Mouse (Mus musculus): ENCODE results near the gene Pfdn5.

The Pfdn5 gene

GRCm38 (mm10) chr15:102326022-102326576 is at the start of gene Pfdn5:
Gene Pfdn5, plus strand, starts transcription at chr15:102326116.
- peak; percentile 88 for DNase-seq (ENCODE audit: low read depth, low spot score)

- peak; percentile 69 for DNase-seq (ENCODE audit: low read depth, low spot score)
Observed at GRCm38 (mm10) chr15:102278726-102279091, 47.2 kb upstream of the Pfdn5 start.

- peak; percentile 96 for DNase-seq (ENCODE audit: low read depth, low spot score)
Observed at GRCm38 (mm10) chr15:102279092-102279782, 46.7 kb upstream of the Pfdn5 start, which contains the start of gene Mfsd5. Gene Mfsd5, plus strand, starts transcription at chr15:102279454.

GRCm38 (mm10) chr15:102279783-102280520 is 46.0 kb upstream of the Pfdn5 start:
- no peak for DNase-seq (ENCODE audit: low read depth, low spot score)

GRCm38 (mm10) chr15:102280623-102281022 is 45.3 kb upstream of the Pfdn5 start:
- no peak for DNase-seq (ENCODE audit: low read depth, low spot score)

GRCm38 (mm10) chr15:102282463-102283292 is 43.2 kb upstream of the Pfdn5 start:
- DNase-seq (ENCODE audit: low read depth, low spot score): no peak

GRCm38 (mm10) chr15:102283648-102284047 is 42.3 kb upstream of the Pfdn5 start:
- no peak for DNase-seq (ENCODE audit: low read depth, low spot score)

- peak; percentile 59 for DNase-seq (ENCODE audit: low read depth, low spot score)
Observed at GRCm38 (mm10) chr15:102287395-102287794, 38.5 kb upstream of the Pfdn5 start.

- peak; percentile 95 for DNase-seq (ENCODE audit: low read depth, low spot score)
Observed at GRCm38 (mm10) chr15:102295633-102296367, 30.1 kb upstream of the Pfdn5 start, which contains the start of gene Espl1. Gene Espl1, plus strand, starts transcription at chr15:102296266.

GRCm38 (mm10) chr15:102296368-102297006 is 29.4 kb upstream of the Pfdn5 start:
- DNase-seq (ENCODE audit: low read depth, low spot score): peak; percentile 44

GRCm38 (mm10) chr15:102302542-102302941 is 23.4 kb upstream of the Pfdn5 start:
- no peak for DNase-seq (ENCODE audit: low read depth, low spot score)

GRCm38 (mm10) chr15:102308717-102309116 is 17.2 kb upstream of the Pfdn5 start:
- DNase-seq (ENCODE audit: low read depth, low spot score): no peak

- no peak for DNase-seq (ENCODE audit: low read depth, low spot score)
Observed at GRCm38 (mm10) chr15:102310074-102310845, 15.7 kb upstream of the Pfdn5 start.

GRCm38 (mm10) chr15:102311489-102311888 is 14.4 kb upstream of the Pfdn5 start:
- peak; percentile 48 for DNase-seq (ENCODE audit: low read depth, low spot score)

- no peak for DNase-seq (ENCODE audit: low read depth, low spot score)
Observed at GRCm38 (mm10) chr15:102315292-102315691, 10.6 kb upstream of the Pfdn5 start.

- peak; percentile 49 for DNase-seq (ENCODE audit: low read depth, low spot score)
Observed at GRCm38 (mm10) chr15:102316263-102316662, 9.7 kb upstream of the Pfdn5 start.

- DNase-seq (ENCODE audit: low read depth, low spot score): peak; percentile 29
Observed at GRCm38 (mm10) chr15:102324654-102325473, 1.1 kb upstream of the Pfdn5 start.

GRCm38 (mm10) chr15:102326892-102327291 is 976 bp downstream of the Pfdn5 start:
- DNase-seq (ENCODE audit: low read depth, low spot score): no peak

GRCm38 (mm10) chr15:102331610-102332015 is 5.7 kb downstream of the Pfdn5 start, which contains the start of gene Myg1:
Gene Myg1, plus strand, starts transcription at chr15:102331709.
- peak; percentile 93 for DNase-seq (ENCODE audit: low read depth, low spot score)
